Mouse (Mus musculus) cerebral cortex, adult 2 months (tissue): ENCODE data around the gene Btnl2.

Source experiments
- WGBS: fragments of 180-500 bp; shearing (Covaris S2); methylation state at CpG from one replicate; pipeline ENCODE4 v1.1.7; 2018; 5-methylcytosine and 5-hydroxymethylcytosine counted together

The Btnl2 gene

GRCm38 (mm10) chr17:34399394-34399715 is 44.7 kb downstream of the Btnl2 start:
- WGBS = 51% methylated on average over 4 of the region's 4 CpGs

- WGBS = 17% methylated on average over 6 of the region's 6 CpGs
Observed at GRCm38 (mm10) chr17:34411117-34411516, 56.5 kb downstream of the Btnl2 start.
